Mouse (Mus musculus) monocyte, adult 2 months (primary cell): ENCODE data around the gene Sipa1l2.

ENCODE experiments used
- DNase-seq, 2 experiments: peaks; one replicate each; pipeline ENCODE4 v3.0.0; 2022; ENCODE audit warnings: low spot score in 2 of 2, low read depth in 1 of 2

Gene Sipa1l2

GRCm38 (mm10) chr8:125580426-125580825 lies 10.8 kb upstream of the Sipa1l2 start:
- DNase-seq: no peak

GRCm38 (mm10) chr8:125576127-125576526 lies 6.5 kb upstream of the Sipa1l2 start:
- no peak for DNase-seq

- DNase-seq: no peak
Measured at GRCm38 (mm10) chr8:125574280-125574679, 4.7 kb upstream of the Sipa1l2 start.

GRCm38 (mm10) chr8:125572246-125572645 lies 2.6 kb upstream of the Sipa1l2 start:
- DNase-seq: no peak

- DNase-seq: peak in 1 of 2 experiments; percentile 21
Measured at GRCm38 (mm10) chr8:125570835-125571465, 1.3 kb upstream of the Sipa1l2 start.

GRCm38 (mm10) chr8:125570389-125570788 lies 781 bp upstream of the Sipa1l2 start:
- DNase-seq: no peak

- peak in 1 of 2 experiments; percentile 12 for DNase-seq
Measured at GRCm38 (mm10) chr8:125568851-125569532, 616 bp downstream of the Sipa1l2 start.

- peak; percentile 35 to 45 for DNase-seq
Measured at GRCm38 (mm10) chr8:125568421-125568850, 1.2 kb downstream of the Sipa1l2 start.

GRCm38 (mm10) chr8:125567569-125567968 lies 2.0 kb downstream of the Sipa1l2 start:
- no peak for DNase-seq

- DNase-seq: no peak
Measured at GRCm38 (mm10) chr8:125562878-125563277, 6.7 kb downstream of the Sipa1l2 start.

- no peak for DNase-seq
Measured at GRCm38 (mm10) chr8:125560825-125561490, 8.7 kb downstream of the Sipa1l2 start.

GRCm38 (mm10) chr8:125559066-125559653 lies 10.4 kb downstream of the Sipa1l2 start:
- DNase-seq: no peak

GRCm38 (mm10) chr8:125558109-125559065 lies 11.2 kb downstream of the Sipa1l2 start:
- peak; percentile 75 to 87 for DNase-seq

GRCm38 (mm10) chr8:125557391-125558108 lies 12.1 kb downstream of the Sipa1l2 start:
- DNase-seq: no peak

- DNase-seq: no peak
Measured at GRCm38 (mm10) chr8:125556706-125557105, 12.9 kb downstream of the Sipa1l2 start.

GRCm38 (mm10) chr8:125550567-125550966 lies 19.0 kb downstream of the Sipa1l2 start:
- no peak for DNase-seq

- DNase-seq: no peak
Measured at GRCm38 (mm10) chr8:125547296-125547695, 22.3 kb downstream of the Sipa1l2 start.

- no peak for DNase-seq
Measured at GRCm38 (mm10) chr8:125545866-125546265, 23.7 kb downstream of the Sipa1l2 start.

- no peak for DNase-seq
Measured at GRCm38 (mm10) chr8:125542893-125543613, 26.6 kb downstream of the Sipa1l2 start.
